Mouse (Mus musculus) embryo, embryonic 10.5 days (tissue): ENCODE measurements at regions not wholly inside any gene's neighbourhood (a gene's known extent, or its start where the extent isn't known, plus 50 kb on each side); places are given as distances from the start of the nearest gene placed in this dataset.

Experiments used
- DNase-seq: peaks from one replicate; pipeline ENCODE4 v3.0.0-alpha.2; 2015; ENCODE audit warnings: low spot score

DNA sequence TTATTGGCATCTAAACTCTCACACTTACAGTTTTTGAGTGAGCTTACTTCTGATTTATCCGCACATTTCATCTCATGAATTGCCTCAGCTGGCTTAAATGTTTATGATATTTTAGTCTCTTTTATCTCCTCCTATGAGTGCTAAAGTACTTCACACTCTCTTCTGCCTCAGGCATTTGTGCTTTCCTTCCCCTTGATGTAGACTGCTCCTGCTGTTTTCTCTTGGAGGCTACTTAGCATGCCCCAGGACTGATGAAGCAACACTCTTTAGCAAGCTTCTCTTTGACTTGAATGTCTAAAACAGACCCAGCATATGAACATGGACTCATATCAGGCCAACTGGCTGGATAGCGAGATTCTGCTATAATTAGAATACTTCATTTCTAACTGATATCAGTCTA lies 882.8 kb downstream of the Tecrl start:
- DNase-seq, result no peak

- DNase-seq, result no peak
Measured at GRCm38 (mm10) chr5:82464272-82464671, 890.7 kb downstream of the Tecrl start.

DNA sequence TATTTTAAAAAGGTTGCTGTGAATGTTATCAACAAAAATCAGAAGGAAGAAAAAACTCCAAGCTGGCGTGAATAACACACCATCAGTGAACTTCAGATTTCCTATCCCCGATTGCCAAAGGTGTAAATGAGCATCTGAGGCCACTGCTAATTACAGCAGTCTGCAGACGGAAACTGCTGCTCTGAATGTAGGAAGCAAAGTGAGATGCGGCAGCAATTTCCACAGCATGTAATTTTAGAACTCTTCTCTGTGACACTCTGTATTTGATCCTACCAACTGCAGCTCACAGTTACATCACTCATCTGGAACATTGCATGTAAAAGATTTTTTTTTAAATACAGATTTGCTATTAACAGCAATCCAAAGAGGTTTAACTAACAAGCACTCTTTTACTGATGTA lies 913.7 kb downstream of the Tecrl start:
- DNase-seq, result no peak

- DNase-seq, result no peak
Measured at GRCm38 (mm10) chr5:82440126-82440525, 914.9 kb downstream of the Tecrl start.

- no peak for DNase-seq
Measured at GRCm38 (mm10) chr5:82420396-82420795, 934.6 kb downstream of the Tecrl start.

- no peak for DNase-seq
Measured at GRCm38 (mm10) chr5:82396632-82397234, 958.3 kb downstream of the Tecrl start.

DNA sequence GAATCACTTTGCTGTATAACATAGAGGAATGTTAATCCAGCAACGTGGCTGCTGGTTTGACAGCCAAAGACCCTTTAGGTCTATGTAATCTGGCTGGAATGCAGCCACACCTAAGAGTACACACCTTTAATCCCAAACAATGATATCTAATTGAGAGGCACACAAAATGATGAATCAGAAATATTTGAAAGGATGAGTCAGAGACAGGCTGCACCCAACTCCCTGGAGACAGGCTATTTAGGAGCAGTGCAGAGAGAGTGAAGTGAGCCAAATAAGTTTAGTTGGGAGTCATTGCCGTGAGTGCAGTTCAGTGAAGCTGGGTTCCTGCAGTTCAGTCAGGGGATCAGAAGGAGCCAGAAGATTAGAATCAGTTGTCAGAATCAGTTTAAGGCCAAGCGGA lies 993.4 kb downstream of the Tecrl start:
- no peak for DNase-seq

DNA sequence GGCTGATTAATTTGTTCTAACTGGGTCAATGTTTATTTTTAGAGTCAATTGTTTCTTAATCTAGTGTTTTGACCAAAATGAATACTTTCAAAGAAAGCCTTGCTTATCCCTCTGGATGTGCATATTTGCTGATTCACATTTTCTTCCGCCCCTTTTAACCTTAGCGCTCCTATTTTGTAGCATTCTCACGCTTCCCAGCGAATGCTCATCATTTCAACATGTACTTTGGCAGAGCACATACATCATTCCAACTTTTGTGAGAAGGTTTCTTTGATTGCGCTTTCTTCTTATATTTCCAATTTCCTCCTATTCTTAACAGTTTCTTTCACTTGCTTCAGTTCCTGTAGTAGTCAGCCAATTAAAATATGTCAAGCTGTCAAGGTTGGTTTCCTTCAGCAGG lies 998.7 kb downstream of the Tecrl start:
- DNase-seq, result no peak

GRCm38 (mm10) chr5:82351089-82351488 lies 1003.9 kb downstream of the Tecrl start:
- DNase-seq, result no peak

DNA sequence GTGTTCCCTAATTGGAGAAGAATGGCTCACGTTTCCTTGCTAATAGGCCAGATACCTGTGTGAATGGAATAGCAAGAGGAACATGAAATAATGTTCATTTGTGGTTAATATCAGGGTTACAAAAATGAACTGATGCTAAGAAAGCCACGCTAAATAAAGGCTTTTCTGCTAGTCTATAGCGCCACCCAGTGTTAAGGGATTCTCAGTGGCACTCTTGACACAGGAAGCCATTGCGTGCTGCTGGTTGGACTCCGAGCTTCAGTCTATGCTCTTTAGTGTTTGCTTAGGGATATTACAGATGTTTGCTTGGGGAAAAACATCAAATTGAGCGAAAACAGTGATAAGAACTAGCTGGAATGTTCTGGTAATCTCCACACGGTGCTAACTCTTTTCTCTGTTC lies 1008.3 kb downstream of the Tecrl start:
- peak; percentile 93 for DNase-seq

DNA sequence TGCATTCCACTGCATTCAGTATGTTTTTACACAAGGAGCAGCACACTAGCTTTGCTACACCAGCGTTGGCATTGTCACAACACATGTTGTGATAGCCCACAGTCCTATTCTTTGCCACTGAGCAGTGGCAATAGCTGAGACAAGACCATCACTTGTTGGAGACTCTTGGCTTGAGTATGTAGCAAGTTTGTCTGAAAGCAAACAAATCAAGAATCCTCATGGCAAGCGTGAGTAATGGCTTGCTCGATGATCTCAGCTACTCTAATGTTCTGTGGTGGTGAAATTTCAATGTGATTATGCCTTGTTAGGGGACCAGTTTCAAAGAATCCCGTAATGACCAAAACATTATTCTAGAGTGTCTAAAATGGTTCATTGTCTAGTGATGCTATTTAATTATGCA lies 1030.6 kb downstream of the Tecrl start:
- no peak for DNase-seq

- no peak for DNase-seq
Measured at GRCm38 (mm10) chr5:82319709-82320333, 1035.2 kb downstream of the Tecrl start.

- peak; percentile 27 for DNase-seq
Measured at GRCm38 (mm10) chr5:82312054-82312453, 1042.9 kb downstream of the Tecrl start.

DNA sequence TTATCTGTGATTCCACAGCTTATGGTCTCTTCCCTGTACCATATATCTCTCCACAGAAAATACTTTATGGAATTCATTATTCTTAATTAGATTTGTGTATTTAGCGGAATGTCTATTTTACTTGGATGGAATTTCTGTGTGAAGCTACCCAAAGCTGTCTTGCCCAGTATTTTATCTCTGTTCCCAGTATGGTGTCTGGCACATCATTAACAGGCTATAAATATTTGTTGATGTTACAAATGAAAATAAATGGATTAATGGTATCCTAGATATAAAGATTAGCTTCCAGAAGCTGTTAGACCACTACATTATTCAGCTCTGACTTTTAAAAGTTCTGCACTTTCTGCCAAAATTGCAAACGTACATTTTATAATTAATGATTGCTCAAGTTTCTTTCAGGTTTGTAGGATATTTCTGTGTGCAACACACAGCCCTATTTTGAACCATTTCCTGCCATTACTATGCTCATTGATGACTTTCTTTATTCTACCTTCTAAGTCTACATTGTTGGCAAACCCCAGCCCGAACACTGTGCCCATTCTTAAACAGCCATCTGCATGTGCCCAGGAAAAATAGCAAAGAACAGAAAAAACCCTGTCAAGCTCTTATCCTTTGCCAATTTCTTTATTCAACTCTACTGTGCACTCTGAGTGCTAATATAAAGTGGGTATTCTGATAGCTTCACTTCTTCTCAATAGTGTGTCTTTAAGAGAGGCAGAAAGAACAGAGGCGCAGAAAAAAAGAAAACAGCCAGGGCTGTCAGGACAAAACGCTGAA lies 1066.7 kb downstream of the Tecrl start:
- DNase-seq, result no peak

- DNase-seq, result no peak
Measured at GRCm38 (mm10) chr5:82253356-82254104, 1101.5 kb downstream of the Tecrl start.

DNA sequence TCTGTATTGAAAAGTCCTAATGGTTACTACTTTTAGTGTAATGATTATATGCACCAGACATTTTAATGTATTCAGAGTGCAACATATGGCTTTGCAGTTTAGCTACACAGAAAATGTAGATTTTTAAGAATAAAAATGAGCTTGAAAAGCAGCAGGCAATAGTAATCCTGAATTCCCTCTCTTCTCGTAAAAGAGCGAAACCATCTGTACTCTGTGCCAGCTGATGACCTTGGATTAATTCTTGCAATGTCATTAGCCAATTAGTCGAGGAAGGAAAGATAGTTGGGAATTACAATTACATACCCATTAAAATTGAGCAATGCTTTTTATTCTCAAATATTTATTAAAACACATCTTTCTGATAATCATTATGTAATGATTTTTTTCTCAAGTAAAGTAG lies 1128.7 kb downstream of the Tecrl start:
- no peak for DNase-seq

DNA sequence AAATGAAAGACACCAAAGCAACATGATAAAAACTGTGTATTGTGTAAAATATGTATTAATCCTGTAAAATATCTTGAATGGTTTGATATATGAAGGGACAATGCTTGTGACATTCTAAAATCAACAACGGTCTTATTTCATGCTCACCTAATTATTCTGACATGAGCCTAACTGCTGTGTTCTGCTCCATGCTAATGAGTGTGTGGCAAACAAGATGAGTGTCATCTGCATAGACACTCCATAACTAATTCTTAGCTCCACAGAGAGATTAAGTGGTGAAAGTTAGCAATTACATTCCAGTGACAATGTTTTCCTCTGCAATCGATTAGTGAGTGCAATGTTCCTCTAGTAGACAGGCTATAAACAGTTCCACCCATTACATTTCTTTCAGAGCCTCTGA lies 1131.4 kb downstream of the Tecrl start:
- DNase-seq, result no peak

GRCm38 (mm10) chr5:82203606-82204005 lies 1151.4 kb downstream of the Tecrl start:
- no peak for DNase-seq
